In genomic region chr11:85310407-85310712, GRCm38 (mm10) we compare ENCODE assay signal across 8 mouse cellular contexts. TPM values are rescaled to one million over a fixed set of nuclear protein-coding genes. Genes with fewer than 3 reads are reported as not detected.
DNase-seq lines count a peak whose midpoint lies in the region; ATAC-seq lines count a peak whose summit lies in the region.

No protein-coding gene starts in this region.

- DNase-seq in heart, adult 11 months, result no peak
- DNase-seq in MEL-GATA-1-ER (ENCODE audit: extremely low read depth, low read depth), result peak; percentile 63
- DNase-seq in hindbrain, embryonic 10.5 days (ENCODE audit: low spot score), result no peak
- DNase-seq in midbrain, embryonic 10.5 days (ENCODE audit: low spot score), result no peak
- DNase-seq in right cerebral cortex, adult 18-20 months, result no peak
- DNase-seq in layer of hippocampus, postnatal 25 days (ENCODE audit: extremely low spot score in 1 of 2, low spot score in 1 of 2), result no peak

- peak overlapping the region; percentile 96 for H3K4me3 ChIP-seq in heart, embryonic 16.5 days (ENCODE audit: low read length)
- H3K4me3 ChIP-seq in hindbrain, embryonic 10.5 days, result peak overlapping the region; percentile 95
- H3K4me3 ChIP-seq in midbrain, embryonic 10.5 days, result peak overlapping the region; percentile 94

- H3K9ac ChIP-seq in heart, embryonic 16.5 days (ENCODE audit: low read length), result peak overlapping the region; percentile 68

- H3K27me3 ChIP-seq in heart, embryonic 16.5 days (ENCODE audit: control insufficient read depth, insufficient read depth, low read length), result no peaks in the 10 kb centered on the region
- no peaks in the 10 kb centered on the region for H3K27me3 ChIP-seq in hindbrain, embryonic 10.5 days (ENCODE audit: insufficient read depth, poor library complexity, severe bottlenecking)
- no peaks in the 10 kb centered on the region for H3K27me3 ChIP-seq in midbrain, embryonic 10.5 days (ENCODE audit: low read depth, poor library complexity, severe bottlenecking)

- H3K4me2 ChIP-seq in heart, embryonic 16.5 days (ENCODE audit: low read depth, low read length), result peak overlapping the region; percentile 67

- no peak for ATAC-seq in heart, embryonic 16.5 days (replicated peaks; ENCODE audit: extremely low read depth, insufficient read depth, low FRiP score)
- ATAC-seq in activated CD4-positive, CD25-positive, alpha-beta regulatory T cell, adult 4 months, result no peak

- WGBS in heart, embryonic 16.5 days, result 2% methylated on average over 15 of the region's 15 CpGs
- WGBS in hindbrain, embryonic 10.5 days, result 2% methylated on average over 15 of the region's 15 CpGs
- 3% methylated on average over 15 of the region's 15 CpGs for WGBS in midbrain, embryonic 10.5 days

- no peaks in the 10 kb centered on the region for H3K9me3 ChIP-seq in heart, embryonic 16.5 days (replicated peaks; ENCODE audit: control insufficient read depth, low read length)
- 0 out of 2 replicates have a peak, but pooled peaks cover 2% of the 10 kb centered on the region for H3K9me3 ChIP-seq in hindbrain, embryonic 10.5 days
- H3K9me3 ChIP-seq in midbrain, embryonic 10.5 days (replicated peaks), result no peaks in the 10 kb centered on the region

- H3K36me3 ChIP-seq in heart, embryonic 16.5 days (ENCODE audit: control insufficient read depth, insufficient read depth), result peaks cover 9% of the 10 kb centered on the region
- H3K36me3 ChIP-seq in hindbrain, embryonic 10.5 days, result peaks cover 17% of the 10 kb centered on the region
- H3K36me3 ChIP-seq in midbrain, embryonic 10.5 days, result peaks cover 20% of the 10 kb centered on the region

- H3K4me1 ChIP-seq in heart, embryonic 16.5 days (ENCODE audit: control insufficient read depth, insufficient read depth, low read length), result peaks cover 14% of the 10 kb centered on the region
- H3K4me1 ChIP-seq in hindbrain, embryonic 10.5 days (replicated peaks), result peaks cover 23% of the 10 kb centered on the region
- peaks cover 25% of the 10 kb centered on the region for H3K4me1 ChIP-seq in midbrain, embryonic 10.5 days

- peak overlapping the region; percentile 88 for H3K27ac ChIP-seq in heart, embryonic 16.5 days (ENCODE audit: low read length)
- H3K27ac ChIP-seq in hindbrain, embryonic 10.5 days, result peak overlapping the region; percentile 97
- H3K27ac ChIP-seq in midbrain, embryonic 10.5 days (replicated peaks), result peak overlapping the region; percentile 97

RNA-seq across cellular contexts. Expression of gene Ppm1d, which starts 0.7 kb away (rescaled TPM):
- polyA plus RNA-seq in heart, embryonic 16.5 days (2015; fragmentation: Nextera tagmentation; extraction: Ambion mirVana), result 12.3 and 13.7 TPM in 2 replicates
- 22.6 and 25.0 TPM in 2 replicates for polyA plus RNA-seq in hindbrain, embryonic 10.5 days (2016; fragmentation: Nextera tagmentation; extraction: Ambion mirVana)
- polyA plus RNA-seq in midbrain, embryonic 10.5 days (2016; fragmentation: Nextera tagmentation; extraction: Ambion mirVana), result 22.7 and 24.5 TPM in 2 replicates
- 1 to 10 TPM; 2.6 to 4.3 TPM for polyA plus RNA-seq in activated CD4-positive, CD25-positive, alpha-beta regulatory T cell, adult 4 months (2017; shearing (Covaris generic))
- total RNA-seq in layer of hippocampus, postnatal 25 days (2021), result 10 to 100 TPM; 15.0 to 16.3 TPM

RNA-seq across cellular contexts. Expression of gene Bcas3, which starts 42.6 kb away (rescaled TPM):
- 20.2 and 20.5 TPM in 2 replicates for polyA plus RNA-seq in heart, embryonic 16.5 days (2015; fragmentation: Nextera tagmentation; extraction: Ambion mirVana)
- polyA plus RNA-seq in hindbrain, embryonic 10.5 days (2016; fragmentation: Nextera tagmentation; extraction: Ambion mirVana), result 23.3 and 37.3 TPM in 2 replicates
- polyA plus RNA-seq in midbrain, embryonic 10.5 days (2016; fragmentation: Nextera tagmentation; extraction: Ambion mirVana), result 20.2 and 24.2 TPM in 2 replicates
- 10 to 100 TPM; 31.7 to 46.6 TPM for polyA plus RNA-seq in activated CD4-positive, CD25-positive, alpha-beta regulatory T cell, adult 4 months (2017; shearing (Covaris generic))
- 10 to 100 TPM; 67.5 to 68.6 TPM for total RNA-seq in layer of hippocampus, postnatal 25 days (2021)
